Mouse (Mus musculus) B cell, adult 2 months (primary cell): ENCODE measurements at regions not wholly inside any gene's neighbourhood (a gene's known extent, or its start where the extent isn't known, plus 50 kb on each side); places are given as distances from the start of the nearest gene placed in this dataset.

ENCODE experiments used
- DNase-seq, 2 experiments: peaks; one replicate each; pipeline ENCODE4 v3.0.0; 2022

DNA sequence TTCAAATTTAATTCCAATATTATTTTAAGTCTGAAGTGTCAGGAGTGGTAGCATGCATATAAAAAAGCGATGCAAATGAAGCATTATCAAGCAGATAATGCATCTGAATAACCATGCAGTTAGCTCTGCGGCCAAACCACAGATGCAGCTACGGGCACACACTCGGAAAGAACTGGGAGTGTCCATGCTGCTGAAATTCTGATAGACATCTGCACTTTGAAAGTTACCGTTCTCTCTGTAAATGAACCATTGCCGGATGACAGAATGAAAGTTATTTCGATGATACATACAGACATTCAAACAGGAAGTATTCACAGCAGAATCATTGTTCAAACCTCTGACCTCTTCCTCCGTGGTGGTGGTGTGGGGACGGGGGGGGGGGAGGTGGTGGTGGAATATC, 271.6 kb downstream of the Rpl36a-ps1 start:
- no peak for DNase-seq

DNA sequence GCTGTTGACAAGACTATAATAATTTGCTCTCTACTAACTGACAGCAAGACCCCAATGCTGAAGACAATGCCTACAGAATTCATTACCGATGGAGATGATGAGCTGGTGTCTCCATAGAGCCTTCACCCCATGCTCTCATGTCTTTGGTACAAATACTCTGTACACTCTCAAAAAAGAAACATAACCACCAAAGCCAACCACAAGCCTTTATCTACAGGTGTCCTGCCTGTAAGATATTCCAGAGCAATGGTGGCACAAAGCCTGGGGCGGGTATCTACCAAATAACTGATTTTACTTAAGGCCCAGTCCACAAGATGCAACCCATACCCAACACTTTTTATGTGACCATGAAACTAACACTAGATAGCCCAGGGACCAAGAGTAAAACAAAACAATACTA, 273.1 kb downstream of the Rpl36a-ps1 start:
- no peak for DNase-seq

DNA sequence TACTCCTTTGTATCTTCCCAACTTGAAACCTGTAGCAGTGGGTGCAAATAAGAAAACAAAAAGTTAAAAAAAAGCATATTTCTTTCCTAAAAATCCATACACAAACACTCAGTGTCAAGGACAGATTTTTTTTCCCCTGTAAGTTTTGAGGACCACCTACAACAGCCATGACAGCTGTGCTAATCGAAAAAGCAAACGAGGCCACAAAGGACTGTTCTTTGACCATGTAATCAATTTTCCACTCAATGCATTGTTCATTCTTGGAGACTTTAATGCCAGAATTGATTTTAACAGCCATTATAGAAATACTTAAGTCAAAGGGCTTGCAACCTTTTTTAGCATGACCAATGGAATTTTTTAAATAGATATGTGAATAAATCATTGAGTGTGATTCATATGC, 286.1 kb downstream of the Rpl36a-ps1 start:
- DNase-seq = no peak

DNA sequence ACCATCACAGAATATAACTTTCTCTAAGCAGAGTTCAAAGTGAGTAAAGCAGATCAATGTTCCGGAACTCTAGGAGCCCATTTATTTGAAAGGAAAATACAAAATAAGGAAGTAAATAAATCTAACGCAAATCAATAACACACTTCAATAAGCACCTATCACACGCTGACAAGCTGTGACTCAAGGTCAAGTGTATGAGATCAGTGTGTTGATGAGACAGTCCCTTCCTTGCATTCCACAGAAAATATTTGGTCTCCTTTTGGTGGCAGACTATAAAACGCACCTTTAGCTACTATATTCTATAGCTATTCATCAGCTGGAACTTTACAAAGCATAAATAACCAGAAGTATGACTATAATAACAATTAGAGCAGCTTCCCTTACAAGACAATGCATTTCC, 286.5 kb downstream of the Rpl36a-ps1 start:
- no peak for DNase-seq

DNA sequence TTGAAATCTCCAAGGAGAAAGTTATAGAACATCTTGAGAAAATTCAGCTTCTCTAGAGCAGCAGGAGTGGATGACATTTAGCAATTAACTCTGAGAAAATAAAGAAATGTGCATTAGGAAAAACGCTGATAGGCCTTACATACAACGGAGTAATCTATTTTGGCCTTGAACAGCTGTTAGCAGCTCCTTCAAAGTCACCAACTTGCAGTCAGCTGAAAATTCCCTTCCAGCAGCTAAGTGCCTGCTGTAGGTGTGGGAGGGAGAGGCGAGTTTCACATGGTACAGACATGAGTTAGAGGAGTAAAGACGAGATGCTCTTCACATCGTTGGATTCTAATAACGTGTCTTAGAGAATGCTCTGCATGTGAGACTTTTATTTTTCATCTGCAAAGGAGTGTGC, 290.8 kb downstream of the Rpl36a-ps1 start:
- DNase-seq = no peak

DNA sequence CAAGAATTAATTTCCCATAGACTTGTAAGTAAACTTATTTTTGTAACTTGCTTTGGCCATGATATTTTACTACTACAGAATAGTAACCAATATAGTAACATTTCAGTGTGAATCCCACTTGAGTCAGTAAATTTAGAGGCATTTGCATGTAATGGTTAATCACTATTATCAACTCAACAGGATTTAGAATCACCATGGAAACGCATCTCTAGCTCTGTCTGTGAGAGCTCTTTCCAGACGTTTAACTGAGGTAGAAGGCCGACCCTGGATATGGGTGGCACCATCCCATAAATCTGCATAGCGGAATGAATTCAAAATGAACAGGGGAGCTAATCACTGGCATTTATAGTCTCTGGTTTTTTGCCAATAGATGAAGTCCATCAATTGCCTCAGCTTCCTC, 337.6 kb downstream of the Rpl36a-ps1 start:
- DNase-seq = no peak

DNA sequence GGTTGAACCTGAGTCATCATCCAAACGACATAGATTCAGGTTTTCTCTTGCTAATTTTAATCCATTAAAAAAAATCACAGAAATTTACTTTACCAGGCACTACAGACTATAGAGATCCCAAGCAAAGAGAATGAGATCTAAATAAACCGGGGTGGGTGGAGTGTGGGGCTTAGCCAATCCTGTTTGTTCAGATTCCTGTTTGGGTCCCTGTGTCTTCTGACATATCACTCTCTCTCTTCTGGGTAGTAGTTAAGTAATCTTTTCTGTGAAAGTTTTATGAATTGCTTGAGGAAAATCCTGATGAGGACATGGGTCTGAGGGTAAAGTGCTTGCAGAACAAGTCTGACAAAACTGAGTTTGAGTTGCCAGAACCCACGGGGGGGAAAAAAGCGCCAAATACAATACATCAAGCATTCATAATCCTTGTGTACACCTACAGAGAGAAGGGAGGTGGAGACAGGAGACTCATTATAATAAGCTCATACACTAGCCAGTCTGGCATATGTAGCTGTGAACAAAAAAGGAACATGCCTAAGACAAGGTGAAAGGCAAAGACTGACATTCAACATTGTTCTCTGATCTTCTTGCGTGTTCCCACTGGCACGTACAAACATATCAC, 339.8 kb downstream of the Rpl36a-ps1 start:
- no peak for DNase-seq

DNA sequence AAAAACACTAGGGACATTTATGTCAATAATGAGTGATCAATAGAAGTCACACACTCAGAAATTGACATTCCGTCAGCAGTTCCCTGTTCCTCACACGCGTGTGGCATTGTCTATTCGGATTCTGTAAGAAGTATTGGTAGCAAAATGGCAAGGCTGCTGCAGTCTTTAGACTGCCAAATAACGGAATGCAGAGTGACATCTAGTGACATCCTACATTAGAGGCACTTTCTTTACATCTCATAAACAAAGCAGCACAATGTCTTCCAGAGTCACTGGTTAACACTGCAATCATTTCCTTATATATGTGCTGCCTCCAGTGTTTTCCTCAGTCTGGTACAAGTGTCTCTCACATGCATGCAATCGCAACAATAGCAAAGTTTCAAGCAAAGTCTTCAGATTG, 342.9 kb downstream of the Rpl36a-ps1 start:
- DNase-seq = no peak

DNA sequence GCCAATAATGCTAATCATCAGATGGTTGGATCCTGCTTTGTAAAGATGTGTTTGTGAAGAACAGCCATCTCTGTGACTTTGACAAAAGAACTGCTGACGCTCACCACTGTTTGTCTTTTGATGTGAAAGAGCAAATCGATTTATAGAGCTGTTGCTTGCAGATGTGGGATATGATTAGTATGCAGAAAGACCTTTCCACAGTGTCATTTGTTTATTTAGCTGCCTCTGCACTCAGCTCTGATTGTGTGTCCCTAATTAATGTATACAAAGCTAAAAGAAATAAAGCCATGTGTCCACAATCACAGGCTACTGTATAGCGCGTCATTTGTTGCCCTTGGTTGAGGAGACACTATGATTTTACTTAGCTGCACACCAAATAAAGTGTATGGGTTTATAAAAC, 343.6 kb downstream of the Rpl36a-ps1 start:
- DNase-seq = no peak

DNA sequence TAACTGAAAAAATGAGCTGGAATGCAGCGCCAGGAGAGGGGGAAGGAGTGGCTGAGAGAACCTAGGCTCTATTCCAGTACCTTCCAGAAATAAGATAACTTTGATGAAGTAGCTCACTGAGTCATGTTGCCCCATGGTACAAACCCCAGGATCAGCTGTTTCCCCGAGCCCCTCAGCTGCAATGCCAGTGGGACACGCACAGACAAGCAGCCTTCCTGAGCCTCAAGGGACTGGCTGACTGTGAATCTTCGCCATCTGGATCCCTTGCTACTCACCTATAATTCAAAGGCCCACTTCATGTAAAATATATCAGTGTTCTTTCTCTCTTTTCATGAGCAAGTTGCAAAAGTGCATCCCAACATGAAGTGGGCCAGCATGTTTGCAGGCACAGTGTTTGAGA, 346.5 kb downstream of the Rpl36a-ps1 start:
- no peak for DNase-seq

DNA sequence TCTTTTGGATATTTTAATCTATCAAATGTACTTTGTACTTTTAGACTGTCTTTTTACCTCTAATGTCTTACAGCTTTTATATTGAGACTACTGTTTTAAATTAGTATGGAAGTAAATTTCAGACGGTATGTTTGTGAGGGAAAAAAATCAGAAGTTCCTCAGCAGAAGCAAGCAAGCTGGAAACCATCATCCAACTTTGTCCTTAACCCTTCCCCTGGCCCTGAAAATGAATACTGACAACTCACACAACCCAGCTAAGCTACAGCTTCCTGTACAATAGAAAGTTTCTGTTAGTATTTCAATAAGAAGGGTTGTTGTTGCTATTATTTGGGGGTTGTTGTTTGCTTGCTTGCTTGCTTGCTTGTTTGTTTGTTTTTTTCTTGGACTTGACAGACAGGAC, 350.4 kb downstream of the Rpl36a-ps1 start:
- DNase-seq = no peak

DNA sequence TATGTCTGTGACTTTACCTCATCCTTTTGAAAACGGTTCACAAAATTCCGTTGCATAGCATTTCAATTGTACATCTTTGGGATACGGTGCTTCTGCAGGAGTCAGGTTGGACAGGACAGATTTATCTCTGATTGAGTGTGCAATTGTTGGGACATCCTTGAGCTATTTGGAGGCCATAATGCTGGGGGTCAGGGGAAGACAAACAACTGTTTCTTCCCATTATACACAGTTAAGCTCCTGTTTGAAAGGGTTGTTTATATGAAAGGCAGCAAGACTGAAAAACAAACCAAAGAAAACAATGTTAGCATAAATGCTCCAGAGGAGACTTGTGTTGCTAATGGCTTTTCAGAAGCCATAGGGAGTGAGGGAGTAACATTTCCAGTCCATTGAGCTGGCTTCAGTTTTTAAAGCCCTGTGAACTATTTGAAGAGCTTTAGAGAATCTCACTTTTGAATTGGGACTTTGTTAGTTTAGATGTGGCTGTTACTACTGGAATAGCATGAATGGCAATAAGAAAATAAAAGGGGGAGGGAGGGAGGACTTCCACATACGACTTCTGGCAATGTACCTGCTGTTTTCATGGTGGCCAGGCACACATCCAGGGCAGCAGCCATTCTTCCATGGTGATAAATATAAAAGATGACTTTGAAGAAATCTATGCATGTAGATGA, 351.3 kb downstream of the Rpl36a-ps1 start:
- DNase-seq = no peak

DNA sequence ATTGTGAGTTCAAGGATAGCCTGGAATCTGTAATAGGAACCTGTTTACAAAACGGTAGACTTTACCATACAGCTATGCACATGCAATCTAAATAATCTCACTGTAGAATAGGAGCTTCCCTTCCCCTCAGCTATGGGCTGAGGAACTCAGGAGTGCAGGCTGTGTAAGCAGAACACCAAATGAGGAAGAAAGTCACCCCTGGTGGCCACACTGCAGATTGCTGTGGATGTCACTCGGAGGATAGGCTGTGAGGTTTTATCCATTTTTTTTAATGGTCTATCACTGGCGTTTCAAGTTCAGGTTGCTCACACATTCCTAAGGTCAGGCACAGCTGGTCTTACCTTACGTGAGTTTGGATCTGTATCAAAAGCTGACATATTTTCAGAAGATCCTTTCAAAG, 365.1 kb downstream of the Rpl36a-ps1 start:
- DNase-seq = no peak

DNA sequence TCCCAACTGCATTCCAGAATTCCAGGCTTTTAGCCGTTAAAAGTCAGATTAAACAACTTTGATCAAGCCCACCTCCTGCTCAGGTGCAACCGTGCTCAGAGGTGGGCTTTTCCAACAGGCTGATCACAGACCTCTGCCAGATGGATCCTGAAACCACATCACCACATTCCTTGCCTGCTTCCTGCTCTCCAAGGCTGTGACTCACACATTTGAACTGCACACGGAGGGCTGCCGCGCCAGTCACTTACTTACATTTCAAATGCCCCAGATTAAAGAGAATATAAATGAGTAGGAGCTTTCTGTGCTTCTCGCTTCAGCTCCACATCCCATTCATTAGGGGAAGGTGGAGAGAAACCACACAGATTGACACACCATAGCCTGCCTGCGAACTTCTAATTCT, 367.6 kb downstream of the Rpl36a-ps1 start:
- DNase-seq = no peak

DNA sequence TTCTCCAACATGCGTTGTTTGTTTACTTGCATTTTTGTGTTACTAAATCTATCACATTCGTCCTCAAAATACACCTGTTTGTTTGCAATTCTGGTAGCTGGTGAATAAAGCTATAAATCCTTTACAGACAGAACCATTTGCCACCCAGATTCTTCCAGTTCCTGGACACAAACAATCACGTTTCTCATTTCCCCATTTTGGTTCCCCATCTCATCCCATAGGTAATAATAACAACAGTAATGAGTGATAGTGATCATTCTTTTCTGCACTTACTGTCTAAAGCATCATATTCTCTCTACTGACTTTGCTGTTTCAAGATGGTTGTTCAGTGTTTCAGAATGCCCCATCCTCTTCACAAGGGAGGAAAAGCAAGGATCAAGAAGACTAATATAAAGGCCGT, 368.3 kb downstream of the Rpl36a-ps1 start:
- DNase-seq = no peak

DNA sequence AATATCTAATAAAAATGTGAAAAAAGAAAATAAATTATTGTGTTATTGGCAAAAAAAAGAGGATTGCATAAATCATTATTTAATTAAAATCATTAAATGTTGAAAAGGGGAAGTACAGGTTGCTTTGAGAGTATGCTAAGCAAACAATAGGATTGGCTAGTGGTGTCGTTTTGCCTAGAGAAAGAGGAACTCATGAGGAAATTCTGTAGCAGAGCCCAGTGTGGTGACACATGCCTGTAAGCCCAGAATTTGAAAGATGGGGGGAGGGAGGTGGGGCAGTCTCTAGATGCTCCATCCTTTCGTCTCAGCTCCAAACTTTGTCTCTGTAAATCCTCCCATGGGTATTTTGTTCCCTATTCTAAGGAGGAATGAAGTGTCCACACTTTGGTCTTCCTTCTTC, 388.3 kb downstream of the Rpl36a-ps1 start:
- DNase-seq = no peak

DNA sequence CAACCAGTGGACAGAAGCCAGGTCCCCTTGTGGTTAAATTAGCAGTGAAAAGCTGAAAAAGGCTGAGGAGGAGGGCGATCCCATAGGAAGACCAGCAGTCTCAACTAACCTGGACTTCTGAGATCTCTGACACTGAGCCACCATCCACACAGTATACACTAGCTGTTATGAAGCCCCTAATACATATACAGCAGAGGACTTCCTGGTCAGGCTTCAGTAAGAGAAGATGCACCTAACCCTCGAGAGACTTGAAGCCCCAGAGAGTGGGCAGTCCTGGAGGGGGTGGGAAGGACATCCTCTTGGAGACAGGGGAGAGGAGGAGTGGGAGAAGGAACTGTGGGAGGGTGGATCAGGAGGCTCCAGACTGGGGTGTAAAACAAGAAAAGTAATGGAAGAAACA, 397.9 kb downstream of the Rpl36a-ps1 start:
- DNase-seq = no peak

DNA sequence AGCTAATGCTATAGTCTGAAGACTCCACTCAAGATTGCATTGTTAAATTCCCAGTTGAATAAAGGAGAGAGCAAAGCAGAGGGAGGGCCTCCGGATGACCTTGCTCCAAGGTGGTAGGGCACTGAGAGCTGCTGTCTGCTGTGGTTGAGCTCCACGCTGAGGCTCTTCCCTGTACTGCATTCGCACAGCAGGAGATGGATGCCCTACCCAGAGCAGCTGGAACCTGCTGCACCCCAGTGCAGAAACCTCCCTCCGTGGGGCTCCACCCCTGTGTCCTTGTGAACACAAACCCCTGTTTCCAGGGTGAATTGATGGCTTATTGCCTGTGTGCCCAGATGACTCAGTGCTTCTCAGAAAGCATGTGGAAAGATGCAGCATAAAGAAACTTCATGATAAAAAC, 404.3 kb downstream of the Rpl36a-ps1 start:
- DNase-seq = no peak

DNA sequence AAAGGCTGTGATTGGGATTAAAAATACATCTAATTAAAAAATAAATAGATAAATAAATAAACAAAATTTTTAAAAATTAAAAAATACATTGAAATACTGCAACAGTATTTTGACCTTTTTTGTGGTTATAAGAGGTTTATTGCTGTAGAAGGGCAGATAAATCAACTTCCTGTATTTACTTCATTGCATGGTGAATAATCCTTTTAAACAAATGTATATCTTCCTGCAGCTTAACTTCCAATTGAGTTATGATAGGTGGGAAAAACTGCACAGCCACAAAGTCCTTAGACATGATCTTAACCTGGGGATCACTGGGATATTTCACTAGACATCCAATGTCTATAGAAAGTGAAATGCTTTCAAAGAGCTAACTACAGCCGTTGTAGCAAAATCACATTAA, 402.1 kb upstream of the Dach1 start:
- DNase-seq = no peak

DNA sequence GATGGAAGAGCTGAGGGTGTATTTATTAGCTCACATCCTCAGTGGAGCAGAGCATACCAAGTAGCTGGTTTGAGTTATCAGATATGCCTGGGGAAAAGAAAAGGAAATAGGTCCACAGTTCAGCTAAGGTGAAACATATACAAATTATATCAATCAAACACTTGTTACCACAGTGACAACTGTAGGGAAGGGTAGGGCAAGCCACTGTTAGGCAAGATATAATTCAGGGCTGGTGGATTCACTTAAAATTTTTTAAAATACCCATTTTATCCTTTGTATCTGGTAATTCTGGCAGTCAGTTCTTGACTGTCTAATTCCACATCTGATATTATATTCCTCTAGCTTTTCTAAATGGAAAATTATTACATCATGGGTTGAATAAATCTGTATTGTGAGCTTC, 392.4 kb upstream of the Dach1 start:
- no peak for DNase-seq

DNA sequence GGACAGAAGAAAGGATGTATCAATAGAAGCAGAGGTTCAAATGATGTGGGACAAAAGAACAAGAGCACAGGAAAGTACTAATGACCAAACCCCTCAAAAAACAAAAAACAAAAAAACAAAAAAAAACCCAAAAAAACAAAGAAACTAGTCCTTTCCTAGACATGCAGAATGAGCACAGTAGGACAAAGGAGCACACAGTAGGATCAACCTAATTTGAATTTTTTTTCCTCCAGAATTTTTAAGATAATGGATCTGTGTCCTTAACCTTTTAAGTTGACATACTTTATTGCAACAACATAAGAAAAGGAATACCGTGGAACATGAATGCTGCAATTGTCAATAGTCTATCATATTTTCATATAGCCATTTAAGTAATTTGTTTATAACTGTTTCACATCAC, 370.2 kb upstream of the Dach1 start:
- DNase-seq = no peak

DNA sequence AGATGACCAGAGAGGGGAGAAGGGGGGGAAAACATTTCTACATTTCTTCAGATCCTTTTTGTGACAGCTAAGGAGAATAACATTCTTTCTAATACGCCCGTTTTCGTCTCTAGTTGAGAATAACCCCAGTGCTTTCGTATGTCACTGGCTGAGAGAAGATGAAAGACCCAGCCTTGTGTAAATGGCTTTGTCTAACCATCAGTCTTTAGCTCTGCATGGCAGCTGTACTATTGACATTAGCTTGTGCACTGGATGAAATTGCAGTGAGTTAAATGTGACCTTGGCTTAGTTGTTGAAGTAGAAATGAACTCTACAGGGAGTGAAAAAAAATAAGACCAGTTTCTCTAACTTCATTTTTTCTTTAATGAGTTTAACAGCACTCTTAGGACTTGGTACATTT, 368.7 kb upstream of the Dach1 start:
- DNase-seq = no peak

DNA sequence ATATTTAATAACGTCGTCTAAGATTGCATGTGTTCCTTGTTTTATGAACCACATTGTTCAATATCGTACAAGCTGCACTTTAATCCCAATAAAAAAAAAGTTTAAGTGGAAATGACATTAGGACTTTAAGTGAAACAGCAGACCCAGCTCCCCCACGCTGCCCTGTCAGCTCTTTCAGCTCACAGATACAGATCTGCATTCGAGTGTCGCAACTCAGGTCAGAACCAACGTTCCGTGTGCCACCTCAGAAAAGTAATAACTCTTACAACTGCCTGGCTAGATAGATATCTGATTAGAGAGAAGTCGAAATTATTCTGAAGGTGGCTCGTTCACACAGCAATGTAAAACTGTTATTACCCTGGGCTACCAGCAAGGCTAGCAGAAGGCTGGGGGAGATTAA, 364.0 kb upstream of the Dach1 start:
- DNase-seq = no peak

DNA sequence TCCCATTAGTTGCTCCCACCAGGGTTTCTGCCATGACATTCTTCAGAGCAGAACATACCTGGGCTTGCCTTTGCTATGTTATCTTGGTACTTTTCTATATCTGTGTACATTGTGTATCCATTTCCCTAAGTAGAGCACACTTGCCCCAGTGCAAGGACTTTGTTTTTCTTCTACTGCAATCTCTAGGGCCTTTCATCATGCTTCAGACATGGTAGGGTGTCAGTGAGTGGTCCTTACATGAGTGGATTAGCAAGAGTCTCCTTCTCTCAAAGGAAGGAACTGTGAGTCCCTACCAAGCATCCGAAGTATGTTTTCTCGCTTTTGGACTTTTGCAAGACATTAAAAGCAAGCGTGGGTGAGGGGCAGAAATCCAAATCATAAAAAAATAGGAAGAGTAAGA, 351.4 kb upstream of the Dach1 start:
- no peak for DNase-seq

DNA sequence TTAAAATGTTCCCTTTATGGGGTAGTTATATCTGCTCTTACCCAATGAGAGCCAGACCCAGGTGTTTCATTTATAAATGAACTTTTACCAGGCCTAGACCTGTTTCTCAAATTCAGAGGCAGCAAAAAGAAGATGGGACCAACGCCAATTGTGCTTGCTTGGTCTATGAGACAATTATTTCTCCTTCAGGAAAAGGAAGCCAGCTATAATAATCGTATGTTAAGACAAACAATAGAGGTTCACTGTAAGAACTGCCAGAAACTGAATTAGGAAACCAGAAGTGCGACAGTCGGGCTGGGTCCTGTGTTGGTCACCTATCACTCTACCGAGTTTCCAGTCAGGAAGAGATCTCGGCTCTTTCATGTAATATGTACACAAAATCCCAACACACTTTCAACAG, 335.8 kb upstream of the Dach1 start:
- no peak for DNase-seq
